Comparison of ENCODE assay signal across 16 mouse cellular contexts in genomic region chr16:46584502-46584901, GRCm38 (mm10).
DNase-seq lines count a peak whose midpoint lies in the region; ATAC-seq lines count a peak whose summit lies in the region.
"Had no signal": no experiment of that assay in that cellular context is flagged by ENCODE, and none has a peak within 500 bp of the region (broad histone marks: within the 10 kb centered on the region; RNA-seq: fewer than 3 reads in every experiment).

No protein-coding gene starts in this region.

- no peaks in the 10 kb centered on the region for H3K4me1 ChIP-seq in forebrain, embryonic 11.5 days (replicated peaks; ENCODE audit: control insufficient read depth, insufficient read depth, low read length)
- H3K4me1 ChIP-seq: forebrain, embryonic 12.5 days; limb, embryonic 15.5 days; midbrain, embryonic 15.5 days had no signal

- ATAC-seq in forebrain, embryonic 11.5 days (replicated peaks; ENCODE audit: low FRiP score), result no peak
- ATAC-seq: intestine, postnatal 0 days; midbrain, embryonic 15.5 days; Patski had no signal

- H3K27me3 ChIP-seq in forebrain, embryonic 11.5 days (ENCODE audit: control insufficient read depth, insufficient read depth, low read length), result no peaks in the 10 kb centered on the region
- H3K27me3 ChIP-seq: CH12.LX; forebrain, embryonic 12.5 days; limb, embryonic 15.5 days; midbrain, embryonic 15.5 days had no signal

- no peak overlapping the region for H3K4me3 ChIP-seq in forebrain, embryonic 11.5 days (ENCODE audit: low read depth, low read length)
- H3K4me3 ChIP-seq: forebrain, embryonic 12.5 days; left cerebral cortex, adult 2 months; limb, embryonic 15.5 days; midbrain, embryonic 15.5 days had no signal

- H3K9me3 ChIP-seq in forebrain, embryonic 11.5 days (ENCODE audit: control insufficient read depth, low read length), result no peaks in the 10 kb centered on the region
- H3K9me3 ChIP-seq: forebrain, embryonic 12.5 days; limb, embryonic 15.5 days; midbrain, embryonic 15.5 days had no signal

- H3K9ac ChIP-seq in forebrain, embryonic 11.5 days (ENCODE audit: low read length), result no peak overlapping the region
- H3K9ac ChIP-seq: forebrain, embryonic 12.5 days; limb, embryonic 15.5 days; midbrain, embryonic 15.5 days had no signal

- no peaks in the 10 kb centered on the region for H3K36me3 ChIP-seq in forebrain, embryonic 11.5 days (ENCODE audit: control insufficient read depth, insufficient read depth, low read length)
- H3K36me3 ChIP-seq: forebrain, embryonic 12.5 days; limb, embryonic 15.5 days; midbrain, embryonic 15.5 days had no signal

- no peak overlapping the region for H3K27ac ChIP-seq in forebrain, embryonic 11.5 days (ENCODE audit: low read depth, low read length)
- H3K27ac ChIP-seq: forebrain, embryonic 12.5 days; left cerebral cortex, adult 2 months; limb, embryonic 15.5 days; macrophage; midbrain, embryonic 15.5 days had no signal

- intact Hi-C loops in left cerebral cortex, postnatal 4 days (cut with DNase I), result no loop called here

- DNase-seq in left cerebral cortex, postnatal 4 days, result peak; percentile 48
- no peak for DNase-seq in left cerebral cortex, adult 11 months (ENCODE audit: low spot score)
- peak; percentile 13 to 23 for DNase-seq in cerebellum, adult 18-20 months
- peak; percentile 51 to 80 for DNase-seq in cerebellum, postnatal 14 days
- DNase-seq in kidney, postnatal 36 days, result peak; percentile 2 to 52
- no peak for DNase-seq in forebrain, embryonic 11.5 days (ENCODE audit: low spot score)
- DNase-seq in right cerebral cortex, postnatal 25 days, result no peak
- DNase-seq: gastrocnemius, postnatal 10 days had no signal

- no peak overlapping the region for H3K4me2 ChIP-seq in forebrain, embryonic 11.5 days (ENCODE audit: low read depth, low read length, severe bottlenecking)
- H3K4me2 ChIP-seq: forebrain, embryonic 12.5 days; limb, embryonic 15.5 days; midbrain, embryonic 15.5 days had no signal

Comparison
In these comparisons a context has a peak if more than half of its experiments do, and no peak if none do; other contexts are left out.
1. DNase-seq: peak in left cerebral cortex, postnatal 4 days (single experiment), cerebellum, adult 18-20 months (2 of 2), cerebellum, postnatal 14 days (2 of 2) and kidney, postnatal 36 days (2 of 2); none in left cerebral cortex, adult 11 months (single experiment), forebrain, embryonic 11.5 days (single experiment) and right cerebral cortex, postnatal 25 days (single experiment).